In genomic region chr8:45345031-45345430, GRCm38 (mm10) we compare ENCODE assay signal across 8 mouse cellular contexts. TPM values are rescaled to one million over a fixed set of nuclear protein-coding genes. Genes with fewer than 3 reads are reported as not detected.
DNase-seq lines count a peak whose midpoint lies in the region; ATAC-seq and TF ChIP-seq lines count a peak whose summit lies in the region.

No protein-coding gene starts in this region.

- H3K4me1 ChIP-seq in G1E (ENCODE audit: insufficient read depth, low read depth, low read length) = no peaks in the 10 kb centered on the region
- peaks cover 2% of the 10 kb centered on the region for H3K4me1 ChIP-seq in bone marrow, adult 2 months (ENCODE audit: control insufficient read depth, insufficient read depth, low read length)
- no peaks in the 10 kb centered on the region for H3K4me1 ChIP-seq in forebrain, embryonic 10.5 days
- H3K4me1 ChIP-seq in hindbrain, embryonic 10.5 days (replicated peaks) = no peaks in the 10 kb centered on the region

- no peak; the same call in 1 of the 2 replicates for ATAC-seq in G1E (ENCODE audit: extremely low read depth, insufficient number of reproducible peaks, low FRiP score, poor library complexity, severe bottlenecking)
- no peak; the same call in 1 of the 2 replicates for ATAC-seq in erythroblast, adult 5-6 weeks (replicated peaks; ENCODE audit: low FRiP score, poor library complexity, severe bottlenecking)

- no peak overlapping the region for H3K4me3 ChIP-seq in G1E (ENCODE audit: low read depth, low read length)
- H3K4me3 ChIP-seq in bone marrow, adult 2 months (replicated peaks; ENCODE audit: control insufficient read depth, low read depth, low read length) = no peak overlapping the region
- no peak overlapping the region for H3K4me3 ChIP-seq in forebrain, embryonic 10.5 days
- H3K4me3 ChIP-seq in hindbrain, embryonic 10.5 days = no peak overlapping the region
- H3K4me3 ChIP-seq in layer of hippocampus, adult 2 months = no peak overlapping the region

- H3K9me3 ChIP-seq in G1E (replicated peaks) = peaks cover 43% of the 10 kb centered on the region
- H3K9me3 ChIP-seq in forebrain, embryonic 10.5 days = no peaks in the 10 kb centered on the region
- H3K9me3 ChIP-seq in hindbrain, embryonic 10.5 days = no peaks in the 10 kb centered on the region

- peak; percentile 82 for TF ChIP-seq CTCF in G1E (IDR thresholded peaks at IDR 0.05; ENCODE audit: low read depth, low read length)
- TF ChIP-seq CTCF in bone marrow, adult 2 months (IDR thresholded peaks at IDR 0.05; ENCODE audit: control insufficient read depth, insufficient read depth, low read length) = peak; percentile 73
- TF ChIP-seq CTCF in layer of hippocampus, adult 2 months (conservative IDR thresholded peaks at IDR 0.05) = peak; percentile 93

- no peak overlapping the region for H3K27ac ChIP-seq in bone marrow, adult 2 months (ENCODE audit: control insufficient read depth, insufficient read depth, low read depth, low read length, poor library complexity)
- H3K27ac ChIP-seq in forebrain, embryonic 10.5 days = no peak overlapping the region
- H3K27ac ChIP-seq in hindbrain, embryonic 10.5 days = no peak overlapping the region
- H3K27ac ChIP-seq in layer of hippocampus, adult 2 months = no peak overlapping the region

- WGBS in bone marrow, adult 2 months = 10% methylated on average over 6 of the region's 6 CpGs
- WGBS in forebrain, embryonic 10.5 days = 22% methylated on average over 6 of the region's 6 CpGs
- WGBS in hindbrain, embryonic 10.5 days = 23% methylated on average over 6 of the region's 6 CpGs

- DNase-seq in G1E (ENCODE audit: low spot score) = no peak
- DNase-seq in forebrain, embryonic 10.5 days (ENCODE audit: extremely low spot score, low spot score) = peak; percentile 76
- DNase-seq in hindbrain, embryonic 10.5 days (ENCODE audit: low spot score) = peak; percentile 78
- DNase-seq in layer of hippocampus, adult 2 months (ENCODE audit: low spot score in 2 of 2) = peak; percentile 43 to 65
- DNase-seq in lung, postnatal 14 days = peak; percentile 78
- peak; percentile 54 for DNase-seq in right cerebral cortex, adult 18-20 months

- no peaks in the 10 kb centered on the region for H3K27me3 ChIP-seq in G1E (ENCODE audit: insufficient read depth, low read length)
- no peaks in the 10 kb centered on the region for H3K27me3 ChIP-seq in forebrain, embryonic 10.5 days (ENCODE audit: poor library complexity, severe bottlenecking)
- H3K27me3 ChIP-seq in hindbrain, embryonic 10.5 days (ENCODE audit: insufficient read depth, poor library complexity, severe bottlenecking) = no peaks in the 10 kb centered on the region

- H3K36me3 ChIP-seq in G1E (replicated peaks) = no peaks in the 10 kb centered on the region
- peaks cover 38% of the 10 kb centered on the region for H3K36me3 ChIP-seq in forebrain, embryonic 10.5 days (replicated peaks)
- peaks cover 29% of the 10 kb centered on the region for H3K36me3 ChIP-seq in hindbrain, embryonic 10.5 days

- no peak for TF ChIP-seq POLR2A in bone marrow, adult 2 months (IDR thresholded peaks at IDR 0.05; ENCODE audit: borderline replicate concordance, control insufficient read depth, low read depth, low read length)

RNA-seq across cellular contexts. Expression of gene Cyp4v3, which starts 12.0 kb away (rescaled TPM):
- total RNA-seq in G1E (2014; fragmentation: Nextera tagmentation) = not detected in 2 replicates
- total RNA-seq in G1E (2017) = 0.06 and 0.11 TPM in 2 replicates
- polyA plus RNA-seq in G1E (2012) = not detected in 2 replicates
- 1.7 and 2.9 TPM in 2 replicates for polyA plus RNA-seq in bone marrow, adult 2 months (2011; ENCODE audit: insufficient read depth, insufficient read length, low replicate concordance, missing spikeins)
- 1.00 and 1.3 TPM in 2 replicates for polyA plus RNA-seq in forebrain, embryonic 10.5 days (2016; fragmentation: Nextera tagmentation; extraction: Ambion mirVana)
- polyA plus RNA-seq in hindbrain, embryonic 10.5 days (2016; fragmentation: Nextera tagmentation; extraction: Ambion mirVana) = 0.41 and 0.45 TPM in 2 replicates
- 1 to 10 TPM; 6.7 to 8.3 TPM for total RNA-seq in layer of hippocampus, adult 2 months (2021)
- total RNA-seq in erythroblast, adult 5-6 weeks (2015; ENCODE audit: low replicate concordance) = 2.3 and 3.3 TPM in 2 replicates
- 2.0 TPM in 2 replicates for total RNA-seq in erythroblast, adult 5-6 weeks (2017; ENCODE audit: low replicate concordance)

RNA-seq across cellular contexts. Expression of gene Gm45753, which starts 36.8 kb away (rescaled TPM):
- total RNA-seq in G1E (2014; fragmentation: Nextera tagmentation) = not detected in 2 replicates
- not detected in 2 replicates for total RNA-seq in G1E (2017)
- polyA plus RNA-seq in G1E (2012) = not detected in 2 replicates
- not detected in 2 replicates for polyA plus RNA-seq in bone marrow, adult 2 months (2011; ENCODE audit: insufficient read depth, insufficient read length, low replicate concordance, missing spikeins)
- polyA plus RNA-seq in forebrain, embryonic 10.5 days (2016; fragmentation: Nextera tagmentation; extraction: Ambion mirVana) = not detected in 2 replicates
- polyA plus RNA-seq in hindbrain, embryonic 10.5 days (2016; fragmentation: Nextera tagmentation; extraction: Ambion mirVana) = not detected in 2 replicates
- not detected for total RNA-seq in layer of hippocampus, adult 2 months (2021)
- total RNA-seq in erythroblast, adult 5-6 weeks (2015; ENCODE audit: low replicate concordance) = not detected in 2 replicates
- total RNA-seq in erythroblast, adult 5-6 weeks (2017; ENCODE audit: low replicate concordance) = not detected in 2 replicates

RNA-seq across cellular contexts. Expression of gene Fam149a, which starts 37.1 kb away (rescaled TPM):
- total RNA-seq in G1E (2014; fragmentation: Nextera tagmentation) (not detected in 2 replicates), G1E (2017) (0.12 and 0.16 TPM in 2 replicates)
- not detected in 2 replicates for polyA plus RNA-seq in G1E (2012)
- 1.2 and 1.7 TPM in 2 replicates for polyA plus RNA-seq in bone marrow, adult 2 months (2011; ENCODE audit: insufficient read depth, insufficient read length, low replicate concordance, missing spikeins)
- 9.6 and 9.7 TPM in 2 replicates for polyA plus RNA-seq in forebrain, embryonic 10.5 days (2016; fragmentation: Nextera tagmentation; extraction: Ambion mirVana)
- polyA plus RNA-seq in hindbrain, embryonic 10.5 days (2016; fragmentation: Nextera tagmentation; extraction: Ambion mirVana) = 9.1 and 9.6 TPM in 2 replicates
- total RNA-seq in layer of hippocampus, adult 2 months (2021) = 10 to 100 TPM; 12.1 to 12.5 TPM
- total RNA-seq in erythroblast, adult 5-6 weeks (2015; ENCODE audit: low replicate concordance) = 0.42 TPM in 1 of 2 replicates, not detected in the other
- total RNA-seq in erythroblast, adult 5-6 weeks (2017; ENCODE audit: low replicate concordance) = 0.34 TPM in 1 of 2 replicates, not detected in the other

RNA-seq across cellular contexts. Expression of gene Klkb1, which starts 50.4 kb away (rescaled TPM):
- total RNA-seq in G1E (2014; fragmentation: Nextera tagmentation) (not detected in 2 replicates), G1E (2017) (under 0.01 and 0.16 TPM in 2 replicates)
- polyA plus RNA-seq in G1E (2012) = not detected in 2 replicates
- 0.83 and 1.3 TPM in 2 replicates for polyA plus RNA-seq in bone marrow, adult 2 months (2011; ENCODE audit: insufficient read depth, insufficient read length, low replicate concordance, missing spikeins)
- 0.04 TPM in 1 of 2 replicates, not detected in the other for polyA plus RNA-seq in forebrain, embryonic 10.5 days (2016; fragmentation: Nextera tagmentation; extraction: Ambion mirVana)
- not detected in 2 replicates for polyA plus RNA-seq in hindbrain, embryonic 10.5 days (2016; fragmentation: Nextera tagmentation; extraction: Ambion mirVana)
- not detected for total RNA-seq in layer of hippocampus, adult 2 months (2021)
- not detected in 2 replicates for total RNA-seq in erythroblast, adult 5-6 weeks (2015; ENCODE audit: low replicate concordance)
- total RNA-seq in erythroblast, adult 5-6 weeks (2017; ENCODE audit: low replicate concordance) = not detected in 2 replicates
